Mouse (Mus musculus) midbrain, embryonic 10.5 days (tissue): ENCODE results near the gene Haus3. TPM values are rescaled to one million over a fixed set of nuclear protein-coding genes. Genes with fewer than 3 reads are reported as not detected.

ENCODE experiments used
- DNase-seq: peaks from one replicate; pipeline ENCODE4 v3.0.0-alpha.2; 2017; ENCODE audit warnings: low spot score
- H3K27ac ChIP-seq: fragments of 300-500 bp; sonication (generic); replicated peaks from 2 replicates; pipeline ENCODE4 v1.5.1; 2016; ENCODE audit warnings: mild to moderate bottlenecking
- H3K27me3 ChIP-seq: fragments of 300-500 bp; sonication (generic); 2 replicates; pipeline ENCODE4 v1.6.1; 2016; ENCODE audit warnings: low read depth, mild to moderate bottlenecking; ENCODE audit not compliant: poor library complexity, severe bottlenecking
- H3K36me3 ChIP-seq: fragments of 300-500 bp; sonication (generic); 2 replicates; pipeline ENCODE4 v1.6.1; 2016; ENCODE audit warnings: mild to moderate bottlenecking, moderate library complexity
- H3K4me1 ChIP-seq: fragments of 300-500 bp; sonication (generic); 2 replicates; pipeline ENCODE4 v1.6.1; 2016
- H3K4me3 ChIP-seq: fragments of 300-500 bp; sonication (generic); 2 replicates; pipeline ENCODE4 v1.5.1; 2016; ENCODE audit warnings: mild to moderate bottlenecking, moderate library complexity
- H3K9me3 ChIP-seq: fragments of 300-500 bp; sonication (generic); replicated peaks from 2 replicates; pipeline ENCODE4 v1.6.1; 2016; ENCODE audit warnings: mild to moderate bottlenecking
- WGBS: fragments of 180-500 bp; shearing (Covaris S2); methylation state at CpG from one replicate; pipeline ENCODE4 v1.1.7; 2016; 5-methylcytosine and 5-hydroxymethylcytosine counted together
- polyA plus RNA-seq: library from polyadenylated mRNA; unstranded; fragments of >200 nt; fragmentation: Nextera tagmentation; extraction: Ambion mirVana; gene quantifications from 2 replicates; pipeline ENCODE4 v1.2.1, GENCODE M21; 2016

Haus3 gene
- polyA plus RNA-seq, 1 experiment from 2014 or later: 52.2 TPM

DNA sequence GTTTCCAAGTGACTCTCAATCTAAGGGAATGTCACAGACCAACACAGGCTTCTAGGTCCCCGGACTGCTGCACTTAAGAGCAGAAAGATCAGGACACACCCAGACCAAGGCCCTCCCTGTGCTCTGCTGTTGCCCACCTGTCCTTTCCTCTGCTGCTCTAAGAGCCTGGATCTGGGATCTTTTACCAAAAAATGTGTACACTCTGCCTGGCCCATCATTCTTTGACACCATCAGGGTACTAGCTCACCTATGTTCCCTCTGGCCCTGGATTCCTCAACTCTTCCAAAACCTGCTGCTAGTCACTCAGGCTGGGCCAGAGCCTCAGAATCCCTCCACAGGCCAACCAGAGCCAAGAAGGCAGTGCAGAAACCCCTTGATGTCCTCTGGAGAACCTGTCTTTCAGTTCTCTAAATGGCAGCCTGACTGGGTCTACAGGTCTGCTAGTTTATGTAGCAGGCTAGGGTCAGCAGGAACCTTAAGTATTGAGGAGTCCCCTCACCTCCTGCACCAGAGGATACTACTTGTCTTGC lies 15.8 kb upstream of the Haus3 start:
- peaks cover 24% of the 10 kb centered on the region for H3K27me3 ChIP-seq
- no peak for DNase-seq
- H3K4me3 ChIP-seq: no peak overlapping the region
- 93% methylated on average over 1 of the region's 1 CpGs for WGBS
- H3K27ac ChIP-seq: no peak overlapping the region
- H3K9me3 ChIP-seq: no peaks in the 10 kb centered on the region
- H3K36me3 ChIP-seq: peaks cover 17% of the 10 kb centered on the region; the same call in 1 of the 2 replicates
- peaks cover 43% of the 10 kb centered on the region for H3K4me1 ChIP-seq

DNA sequence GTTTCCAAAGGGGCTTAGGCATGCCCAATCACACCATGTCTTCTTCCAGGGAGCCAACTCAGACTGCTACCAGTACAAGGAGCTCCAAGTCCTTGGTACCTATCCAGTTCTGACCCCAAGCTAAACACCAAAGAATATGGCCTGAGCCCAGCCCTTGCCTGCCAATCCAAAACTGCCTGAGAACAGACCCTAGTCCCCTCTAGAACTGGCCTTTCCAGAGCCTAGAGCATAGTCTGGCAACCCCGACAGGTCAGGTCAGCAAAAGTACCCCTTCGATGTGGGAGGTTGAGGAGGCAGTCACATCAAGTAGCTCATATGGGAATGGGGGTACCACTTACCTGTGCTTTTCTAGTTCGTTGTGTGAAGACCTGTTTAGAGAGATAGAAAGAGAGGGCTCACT lies 14.6 kb upstream of the Haus3 start:
- Histone ChIP-seq H3K27me3 (peaks cover 14% of the 10 kb centered on the region), H3K9me3 (no peaks in the 10 kb centered on the region), H3K4me1 (peaks cover 43% of the 10 kb centered on the region), H3K36me3 (peaks cover 18% of the 10 kb centered on the region; the same call in 1 of the 2 replicates), H3K27ac (no peak overlapping the region), H3K4me3 (no peak overlapping the region)
- DNase-seq: no peak
- WGBS: 86% methylated on average over 3 of the region's 3 CpGs

DNA sequence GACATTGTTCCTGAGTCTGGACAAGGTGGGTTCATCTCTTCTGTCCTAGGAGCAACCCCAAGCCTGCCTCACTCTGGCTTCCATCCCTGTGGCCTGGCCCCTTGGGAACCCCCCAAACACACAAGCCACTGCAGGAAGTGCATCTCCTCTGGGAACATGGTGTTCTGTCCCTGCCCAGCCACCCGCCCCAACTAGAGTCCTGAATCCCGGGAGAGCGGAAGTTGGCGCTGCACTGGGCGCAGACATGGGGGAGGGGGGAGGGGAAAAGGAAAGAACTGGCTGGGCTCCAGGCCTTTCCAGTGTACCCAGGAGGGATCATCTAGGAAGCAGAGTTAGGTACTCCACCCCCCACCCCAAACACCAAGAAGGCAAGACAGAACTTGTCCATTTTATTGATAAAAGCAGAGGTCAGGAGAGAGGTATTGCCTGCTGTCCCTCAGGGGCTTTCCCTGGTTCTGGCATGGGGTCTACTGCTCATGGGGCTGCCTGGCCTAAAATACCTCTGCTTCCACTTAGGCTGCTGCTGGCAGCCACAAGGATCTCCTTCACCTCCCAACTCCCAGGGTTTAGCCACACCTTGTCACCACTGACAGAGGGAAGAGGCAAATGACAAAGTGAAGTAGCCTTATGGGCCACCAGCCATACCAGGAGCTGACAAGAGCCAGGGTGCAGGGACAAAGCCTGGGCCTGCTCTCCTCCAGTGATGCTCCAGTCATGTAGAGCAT lies 14.0 kb upstream of the Haus3 start:
- H3K4me3 ChIP-seq: no peak overlapping the region
- peaks cover 38% of the 10 kb centered on the region for H3K4me1 ChIP-seq
- no peak for DNase-seq
- peaks cover 8% of the 10 kb centered on the region; the same call in 1 of the 2 replicates for H3K27me3 ChIP-seq
- 62% methylated on average over 5 of the region's 5 CpGs for WGBS
- no peak overlapping the region for H3K27ac ChIP-seq
- H3K36me3 ChIP-seq: peaks cover 21% of the 10 kb centered on the region; the same call in 1 of the 2 replicates
- no peaks in the 10 kb centered on the region for H3K9me3 ChIP-seq

DNA sequence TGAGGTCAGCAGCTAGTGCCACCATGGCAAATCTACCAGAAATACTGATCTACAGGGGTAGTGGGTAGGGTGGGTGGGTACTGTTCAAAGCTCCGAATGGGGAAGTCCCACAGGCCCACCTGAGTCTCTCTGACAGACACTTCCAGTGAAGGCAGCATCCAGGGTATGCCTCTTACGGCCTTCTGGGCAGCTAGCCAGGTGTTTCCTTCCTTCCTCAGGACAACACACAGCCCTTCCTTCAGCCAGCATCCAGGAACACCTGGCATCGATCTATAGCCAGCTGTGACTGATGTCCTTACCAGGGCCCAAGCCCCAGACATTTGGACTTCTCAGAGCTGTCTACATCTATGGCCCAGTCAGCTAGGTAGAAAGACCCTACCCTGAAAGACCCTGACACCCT lies 13.2 kb upstream of the Haus3 start:
- Histone ChIP-seq H3K9me3 (no peaks in the 10 kb centered on the region), H3K36me3 (peaks cover 28% of the 10 kb centered on the region), H3K27me3 (peaks cover 8% of the 10 kb centered on the region; the same call in 1 of the 2 replicates), H3K4me1 (peaks cover 33% of the 10 kb centered on the region), H3K4me3 (no peak overlapping the region), H3K27ac (no peak overlapping the region)
- no peak for DNase-seq
- WGBS: 88% methylated on average over 3 of the region's 3 CpGs

DNA sequence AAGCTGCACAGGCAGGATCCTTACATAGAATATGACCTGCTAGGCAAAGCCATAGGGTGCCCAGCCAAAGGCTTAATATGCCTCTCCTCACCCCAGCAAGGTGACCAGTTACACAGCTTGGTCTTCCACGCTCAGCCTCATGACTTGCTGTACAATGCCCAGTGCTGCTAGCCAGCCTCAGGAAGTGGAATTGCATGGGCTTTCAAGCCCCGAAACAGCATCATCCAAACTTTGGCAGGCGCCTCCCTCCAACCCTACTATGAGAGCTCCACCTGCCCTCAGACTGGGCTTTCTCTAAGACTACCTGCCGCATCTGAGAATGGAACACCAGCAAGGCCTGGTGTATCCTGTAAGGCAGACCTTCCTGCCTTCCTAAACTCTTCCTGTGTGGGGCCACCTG lies 8.5 kb upstream of the Haus3 start:
- Histone ChIP-seq H3K4me3 (no peak overlapping the region), H3K27me3 (no peaks in the 10 kb centered on the region; the same call in 1 of the 2 replicates), H3K27ac (no peak overlapping the region), H3K9me3 (no peaks in the 10 kb centered on the region), H3K36me3 (peaks cover 50% of the 10 kb centered on the region), H3K4me1 (peaks cover under 1% of the 10 kb centered on the region)
- 95% methylated on average over 4 of the region's 4 CpGs for WGBS
- DNase-seq: no peak

DNA sequence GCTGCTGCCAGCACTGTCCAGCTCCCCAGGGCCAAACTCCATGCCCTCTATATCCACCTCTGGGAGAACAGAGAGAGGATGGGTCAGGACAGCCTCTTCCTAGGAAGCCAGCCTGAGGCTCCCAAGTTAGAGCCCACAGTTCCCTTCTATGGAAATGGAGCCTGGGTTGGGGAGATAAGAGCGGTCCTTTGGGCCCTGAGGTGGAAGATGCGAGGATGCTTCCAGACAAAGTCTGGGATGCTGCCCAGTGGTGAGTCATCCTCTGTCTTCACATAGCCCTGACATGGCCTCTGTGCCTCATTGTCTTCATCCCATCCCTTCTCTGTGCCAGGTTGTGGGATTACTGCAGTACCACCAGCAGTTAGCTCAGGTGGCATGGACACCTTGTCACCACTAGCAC lies 7.8 kb upstream of the Haus3 start:
- no peak overlapping the region for H3K27ac ChIP-seq
- WGBS: 90% methylated on average over 2 of the region's 2 CpGs
- no peak for DNase-seq
- no peaks in the 10 kb centered on the region for H3K9me3 ChIP-seq
- no peaks in the 10 kb centered on the region; the same call in 1 of the 2 replicates for H3K4me1 ChIP-seq
- peaks cover 45% of the 10 kb centered on the region for H3K36me3 ChIP-seq
- H3K27me3 ChIP-seq: no peaks in the 10 kb centered on the region; the same call in 1 of the 2 replicates
- H3K4me3 ChIP-seq: no peak overlapping the region

DNA sequence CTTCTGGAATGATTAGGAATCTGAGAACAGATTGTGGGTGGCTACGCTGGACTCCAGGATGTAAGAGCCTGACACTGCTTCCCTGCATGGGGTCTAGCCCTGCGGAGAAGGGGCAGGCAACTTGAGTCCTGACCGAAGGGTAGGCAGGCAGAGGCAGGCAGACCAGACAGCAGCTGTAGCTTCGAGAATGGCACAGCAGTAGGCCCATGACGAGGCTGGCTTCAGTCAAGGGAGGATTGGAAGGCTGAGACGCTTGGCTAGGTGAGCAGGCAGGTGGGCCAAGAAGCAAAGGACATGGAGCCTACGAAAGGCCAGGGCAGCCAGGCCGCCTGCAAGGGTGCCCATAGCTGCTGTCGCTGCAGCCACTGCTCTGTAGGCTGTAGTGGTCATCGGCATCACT lies 7.4 kb upstream of the Haus3 start:
- Histone ChIP-seq H3K4me1 (no peaks in the 10 kb centered on the region; the same call in 1 of the 2 replicates), H3K9me3 (no peaks in the 10 kb centered on the region), H3K27me3 (no peaks in the 10 kb centered on the region; the same call in 1 of the 2 replicates), H3K27ac (no peak overlapping the region), H3K4me3 (no peak overlapping the region), H3K36me3 (peaks cover 45% of the 10 kb centered on the region)
- peak; percentile 11 for DNase-seq
- WGBS: 70% methylated on average over 10 of the region's 10 CpGs

DNA sequence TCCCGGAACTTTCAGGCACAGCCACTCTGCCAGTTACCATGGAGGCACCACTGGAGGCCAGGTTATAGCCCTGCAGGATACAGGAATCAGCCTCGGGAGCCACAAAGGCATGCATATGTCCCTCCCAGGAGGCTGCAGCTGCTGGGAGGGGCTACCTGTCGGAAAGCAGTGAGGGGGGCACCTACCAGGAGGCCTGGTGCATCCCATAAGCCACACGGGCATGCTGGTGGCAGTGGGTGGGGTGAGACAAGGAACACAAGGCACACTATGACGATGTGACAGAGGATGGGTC lies 6.0 kb upstream of the Haus3 start:
- H3K27ac ChIP-seq: no peak overlapping the region
- peak; percentile 9 for DNase-seq
- peaks cover under 1% of the 10 kb centered on the region for H3K4me1 ChIP-seq
- WGBS: 25% methylated on average over 5 of the region's 5 CpGs
- no peaks in the 10 kb centered on the region; the same call in 1 of the 2 replicates for H3K27me3 ChIP-seq
- H3K4me3 ChIP-seq: no peak overlapping the region
- H3K9me3 ChIP-seq: no peaks in the 10 kb centered on the region
- peaks cover 40% of the 10 kb centered on the region for H3K36me3 ChIP-seq

DNA sequence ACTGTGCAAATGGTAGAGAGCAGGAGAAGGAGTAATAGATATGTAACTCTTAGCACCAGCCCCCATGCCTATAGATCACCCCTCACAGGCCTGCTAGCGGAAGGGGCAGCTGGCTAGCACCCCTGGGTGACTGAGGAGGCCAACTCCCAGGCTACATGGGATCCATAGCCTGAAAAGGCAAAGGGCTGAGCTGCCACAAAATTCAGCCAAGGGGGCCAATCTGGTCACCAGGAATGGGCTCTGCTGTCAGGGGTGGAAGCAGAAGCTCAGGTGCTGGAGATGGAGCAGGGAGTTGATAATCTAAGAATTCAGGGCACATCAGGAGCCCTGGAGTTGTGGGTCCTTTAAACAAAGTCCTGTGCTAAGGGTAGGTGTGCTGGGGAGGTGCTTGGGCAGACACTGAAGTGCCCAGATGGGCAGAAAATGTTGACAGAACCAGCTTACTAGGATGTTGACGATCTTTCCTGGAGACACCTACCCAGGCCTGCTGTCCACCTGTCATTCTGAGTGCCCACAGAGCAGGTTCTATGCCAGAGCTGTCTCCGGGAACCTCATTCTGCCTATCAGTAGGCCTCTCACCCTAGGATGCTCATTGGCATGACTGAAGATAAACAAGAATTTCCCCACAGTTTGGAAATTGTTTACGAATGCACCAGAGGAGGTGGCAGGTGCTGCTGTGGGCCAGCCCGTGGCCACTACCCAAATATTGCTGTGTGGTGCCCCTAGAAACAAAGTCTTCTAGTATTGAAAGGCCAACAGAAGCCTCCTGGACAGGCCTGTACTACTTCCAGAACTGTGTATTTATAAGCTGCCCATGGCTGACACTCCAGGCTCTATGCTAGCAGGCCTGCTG lies 5.4 kb upstream of the Haus3 start:
- whole genome bisulfite sequencing: 66% methylated on average over 5 of the region's 5 CpGs
- Histone ChIP-seq H3K36me3 (peaks cover 36% of the 10 kb centered on the region), H3K4me1 (peaks cover 6% of the 10 kb centered on the region), H3K27ac (no peak overlapping the region), H3K9me3 (no peaks in the 10 kb centered on the region), H3K4me3 (no peak overlapping the region), H3K27me3 (no peaks in the 10 kb centered on the region; the same call in 1 of the 2 replicates)
- DNase-seq: no peak

DNA sequence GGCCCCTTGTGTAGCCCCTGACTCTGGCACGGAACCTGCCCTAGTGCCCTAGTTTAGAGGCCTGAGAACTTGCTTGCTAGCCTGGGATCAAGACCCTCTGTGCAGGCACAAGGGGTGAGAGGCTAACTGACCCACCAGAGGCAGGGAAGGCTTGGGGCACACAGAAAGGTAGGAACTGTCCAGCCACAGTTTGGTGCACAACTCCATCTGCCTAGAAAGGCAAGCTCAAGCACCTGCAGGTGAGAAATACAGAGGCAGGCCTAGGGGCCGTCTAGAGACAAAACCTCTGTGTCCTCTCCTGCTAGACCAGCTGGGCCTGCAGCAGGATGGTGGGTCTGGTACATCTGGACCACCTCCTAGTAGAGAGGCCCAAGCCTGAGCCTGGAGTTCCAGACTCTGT lies 4.7 kb upstream of the Haus3 start:
- Histone ChIP-seq H3K36me3 (peaks cover 36% of the 10 kb centered on the region), H3K9me3 (no peaks in the 10 kb centered on the region), H3K27me3 (no peaks in the 10 kb centered on the region; the same call in 1 of the 2 replicates), H3K4me1 (peaks cover 9% of the 10 kb centered on the region), H3K4me3 (no peak overlapping the region), H3K27ac (no peak overlapping the region)
- WGBS: 82% methylated on average over 2 of the region's 2 CpGs
- no peak for DNase-seq

DNA sequence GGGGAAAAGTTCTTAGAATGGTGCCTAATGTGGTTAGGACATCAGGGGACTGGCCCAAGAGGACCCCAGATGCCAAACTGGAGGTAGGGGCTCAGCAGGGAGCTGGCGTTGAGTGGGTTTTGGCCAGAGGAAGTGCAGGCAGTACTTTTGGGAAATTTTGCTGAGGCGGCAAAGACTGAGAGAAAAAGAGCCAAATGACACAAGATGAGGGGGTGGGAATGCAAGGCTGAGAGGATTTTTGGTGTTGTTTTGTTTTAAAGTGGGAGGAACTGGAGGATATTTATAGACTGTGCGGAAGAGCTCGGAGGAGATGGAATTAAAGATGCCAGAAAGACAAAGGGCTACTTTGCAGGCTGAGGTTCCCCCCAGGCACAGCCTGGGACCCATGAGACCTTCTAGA lies 1.4 kb upstream of the Haus3 start:
- peak; percentile 11 for DNase-seq
- Histone ChIP-seq H3K4me3 (no peak overlapping the region), H3K4me1 (peaks cover 32% of the 10 kb centered on the region), H3K9me3 (no peaks in the 10 kb centered on the region), H3K36me3 (peaks cover 14% of the 10 kb centered on the region), H3K27me3 (no peaks in the 10 kb centered on the region; the same call in 1 of the 2 replicates), H3K27ac (0 out of 2 replicates have a peak overlapping the region, but pooled peaks have one; percentile 94)
- WGBS: 80% methylated on average over 4 of the region's 4 CpGs

DNA sequence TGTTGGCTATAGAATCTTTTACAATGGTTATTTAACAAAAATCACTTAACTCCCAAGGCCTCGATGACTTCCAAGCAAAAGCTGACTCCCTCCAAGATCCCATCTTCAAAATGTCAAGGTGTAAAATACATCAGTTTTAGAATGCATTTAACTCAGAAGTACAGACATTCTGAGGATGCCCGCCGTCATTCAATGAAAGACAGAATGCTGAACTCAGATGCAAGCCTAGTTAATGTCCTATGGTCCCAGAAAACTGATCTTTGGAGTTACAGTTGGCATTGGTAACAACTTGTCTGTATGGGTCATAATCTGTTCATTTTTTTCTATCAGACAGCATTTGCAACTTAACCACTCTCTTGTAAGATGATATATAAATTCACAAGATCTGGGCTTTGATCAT lies 627 bp upstream of the Haus3 start:
- H3K9me3 ChIP-seq: no peaks in the 10 kb centered on the region
- no peaks in the 10 kb centered on the region for H3K27me3 ChIP-seq
- peaks cover 15% of the 10 kb centered on the region for H3K36me3 ChIP-seq
- H3K27ac ChIP-seq: peak overlapping the region; percentile 94
- H3K4me1 ChIP-seq: peaks cover 40% of the 10 kb centered on the region
- DNase-seq: no peak
- H3K4me3 ChIP-seq: peak overlapping the region; percentile 82
- 91% methylated on average over 3 of the region's 3 CpGs for WGBS

DNA sequence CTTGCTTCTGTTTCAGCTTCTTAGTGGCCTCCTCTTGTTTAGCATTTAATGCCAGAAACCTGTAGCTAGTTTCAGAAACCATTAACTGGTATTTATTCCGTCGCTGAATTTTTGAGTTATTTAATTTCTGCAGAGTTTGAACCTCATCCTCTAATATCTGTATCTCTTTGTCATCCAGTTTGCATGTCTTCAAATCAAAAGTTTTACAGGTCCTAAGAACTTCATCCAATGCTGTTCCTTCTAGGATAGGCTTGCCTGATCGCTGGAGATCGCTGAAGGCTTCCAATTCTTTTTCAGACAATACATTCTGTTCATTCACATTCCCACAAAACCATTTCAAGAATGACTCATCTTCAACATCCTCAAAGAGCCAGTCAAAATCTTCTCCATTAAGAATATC lies 1.5 kb downstream of the Haus3 start:
- H3K27ac ChIP-seq: no peak overlapping the region
- peaks cover 44% of the 10 kb centered on the region for H3K4me1 ChIP-seq
- no peaks in the 10 kb centered on the region for H3K9me3 ChIP-seq
- WGBS: 80% methylated on average over 4 of the region's 4 CpGs
- no peaks in the 10 kb centered on the region for H3K27me3 ChIP-seq
- H3K36me3 ChIP-seq: peaks cover 28% of the 10 kb centered on the region
- DNase-seq: no peak
- H3K4me3 ChIP-seq: peak overlapping the region; percentile 82
